Mouse (Mus musculus) MEL (cell line): Measurements from ENCODE around the gene Mymk.

Experiments used
- E2F4 ChIP-seq: IDR thresholded peaks from 2 replicates; pipeline ENCODE4 v1.6.1; 2011; ENCODE audit warnings: low read depth, low read length, improper control_type of control experiment, borderline replicate concordance
- USF1 ChIP-seq: IDR thresholded peaks from 2 replicates; pipeline ENCODE4 v1.6.1; 2014; ENCODE audit warnings: low read depth, mild to moderate bottlenecking, inconsistent platforms, low read length, improper control_type of control experiment, moderate library complexity

GRCm38 (mm10) chr2:27027618-27028436 lies 44.2 kb downstream of the Mymk start, which contains the start of gene Slc2a6:
- TF ChIP-seq E2F4 (no peak), USF1 (no peak)
